Mouse (Mus musculus): ENCODE measurements at regions not wholly inside any gene's neighbourhood (a gene's known extent, or its start where the extent isn't known, plus 50 kb on each side); places are given as distances from the start of the nearest gene placed in this dataset.
A peak's percentile ranks its signal among the peaks of the same experiment; 100 is the strongest.

DNA sequence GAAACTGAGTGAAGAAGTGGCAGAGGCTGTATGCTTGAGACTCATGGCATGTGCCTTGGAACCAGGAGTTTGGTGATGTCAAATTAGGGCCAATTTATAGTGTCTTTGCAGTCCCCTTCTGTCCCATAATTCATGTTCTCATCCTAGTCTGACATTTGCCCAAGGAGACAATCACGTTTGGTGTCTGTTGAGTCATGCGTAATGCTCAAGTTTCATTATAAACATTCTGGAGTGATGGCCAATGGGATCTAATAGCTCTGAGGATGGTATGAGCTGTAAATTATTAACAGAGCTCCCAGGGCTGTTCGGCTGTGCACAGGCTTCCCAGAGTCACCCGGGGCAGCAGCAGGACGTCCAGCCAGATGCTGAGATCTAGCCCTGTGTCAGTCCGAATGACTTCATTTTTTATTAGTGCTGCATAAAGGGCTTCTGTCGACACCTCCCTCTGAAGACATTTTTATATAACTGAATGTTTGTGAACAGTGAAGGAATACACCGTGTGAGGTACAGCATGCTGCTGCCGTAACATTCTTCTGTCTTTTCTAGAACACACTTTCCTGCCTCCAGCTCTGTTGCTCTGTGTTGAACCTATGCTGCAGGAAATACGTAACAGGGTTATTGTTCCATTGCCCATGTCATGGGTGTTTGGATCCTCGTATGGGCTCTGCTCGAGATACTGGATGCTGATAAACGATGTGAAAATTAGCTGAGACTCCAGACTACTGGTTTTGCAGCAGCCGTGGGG, 268.2 kb downstream of the Fam173b start:
- Histone ChIP-seq H3K9me3 (ENCODE audit: control insufficient read depth, low read length) (no peaks in the 10 kb centered on the region), H3K4me1 (ENCODE audit: control insufficient read depth, insufficient read depth, low read length) (no peaks in the 10 kb centered on the region), H3K27ac (replicated peaks; ENCODE audit: low read depth, low read length) (no peak overlapping the region), H3K9ac (replicated peaks; ENCODE audit: low read length) (no peak overlapping the region), H3K4me2 (ENCODE audit: low read length) (no peak overlapping the region), H3K27me3 (ENCODE audit: control insufficient read depth, insufficient read depth, low read length) (no peaks in the 10 kb centered on the region), H3K4me3 (replicated peaks; ENCODE audit: low read depth, low read length) (no peak overlapping the region), H3K36me3 (ENCODE audit: control insufficient read depth, insufficient read depth, low read length) (no peaks in the 10 kb centered on the region)
- ATAC-seq (ENCODE audit: low FRiP score, low TSS enrichment) (no peak), DNase-seq (no peak)
- WGBS, result 82% methylated on average over 14 of the region's 14 CpGs

GRCm38 (mm10) chr15:31875436-31875835, 273.8 kb downstream of the Fam173b start:
- Histone ChIP-seq H3K4me1 (ENCODE audit: control insufficient read depth, insufficient read depth, low read length) (no peaks in the 10 kb centered on the region), H3K4me2 (ENCODE audit: low read length) (no peak overlapping the region), H3K36me3 (ENCODE audit: control insufficient read depth, insufficient read depth, low read length) (no peaks in the 10 kb centered on the region), H3K27me3 (ENCODE audit: control insufficient read depth, insufficient read depth, low read length) (no peaks in the 10 kb centered on the region), H3K9ac (replicated peaks; ENCODE audit: low read length) (no peak overlapping the region), H3K27ac (replicated peaks; ENCODE audit: low read depth, low read length) (no peak overlapping the region), H3K4me3 (replicated peaks; ENCODE audit: low read depth, low read length) (no peak overlapping the region), H3K9me3 (ENCODE audit: control insufficient read depth, low read length) (no peaks in the 10 kb centered on the region)
- WGBS, result 87% methylated on average over 2 of the region's 2 CpGs
- DNase-seq (no peak), ATAC-seq (ENCODE audit: low FRiP score, low TSS enrichment) (no peak)

GRCm38 (mm10) chr15:31880479-31880878, 278.8 kb downstream of the Fam173b start:
- 94% methylated on average over 9 of the region's 9 CpGs for WGBS

DNA sequence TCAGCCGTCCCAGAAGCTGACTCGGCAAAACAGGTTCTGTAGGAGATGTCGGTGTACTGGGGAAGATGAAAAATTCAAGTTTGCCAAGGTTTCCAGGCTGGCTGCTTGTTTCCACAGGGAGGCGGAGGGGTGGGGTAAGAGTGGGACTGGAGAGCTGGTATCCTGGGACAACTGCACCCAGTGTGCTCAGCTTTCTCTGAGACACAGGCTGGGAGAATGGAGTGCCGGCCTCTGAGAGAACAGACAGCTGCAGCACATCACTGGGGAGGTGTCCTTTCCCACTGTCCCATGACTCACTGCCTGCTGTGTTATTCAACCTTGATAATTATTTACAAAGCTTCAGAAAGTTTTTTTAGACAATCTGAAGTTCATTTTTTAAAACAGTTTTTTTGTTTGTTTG, 280.7 kb downstream of the Fam173b start:
- WGBS, result 70% methylated on average over 5 of the region's 5 CpGs
- no peak overlapping the region for H3K4me3 ChIP-seq (replicated peaks; ENCODE audit: low read depth, low read length)
- H3K36me3 ChIP-seq (ENCODE audit: control insufficient read depth, insufficient read depth, low read length), result no peaks in the 10 kb centered on the region
- no peaks in the 10 kb centered on the region for H3K9me3 ChIP-seq (ENCODE audit: control insufficient read depth, low read length)
- H3K27ac ChIP-seq (replicated peaks; ENCODE audit: low read depth, low read length), result no peak overlapping the region
- no peak for DNase-seq
- H3K27me3 ChIP-seq (ENCODE audit: control insufficient read depth, insufficient read depth, low read length), result no peaks in the 10 kb centered on the region
- no peaks in the 10 kb centered on the region for H3K4me1 ChIP-seq (ENCODE audit: control insufficient read depth, insufficient read depth, low read length)
- no peak overlapping the region for H3K9ac ChIP-seq (replicated peaks; ENCODE audit: low read length)
- no peak for ATAC-seq (ENCODE audit: low FRiP score, low TSS enrichment)
- no peak overlapping the region for H3K4me2 ChIP-seq (ENCODE audit: low read length)

More at GRCm38 (mm10) chr15:31880479-31880878, 278.8 kb downstream of the Fam173b start:
- no peaks in the 10 kb centered on the region for H3K4me1 ChIP-seq (ENCODE audit: control insufficient read depth, insufficient read depth, low read length)
- H3K36me3 ChIP-seq (ENCODE audit: control insufficient read depth, insufficient read depth, low read length), result no peaks in the 10 kb centered on the region
- no peaks in the 10 kb centered on the region for H3K27me3 ChIP-seq (ENCODE audit: control insufficient read depth, insufficient read depth, low read length)
- no peaks in the 10 kb centered on the region for H3K9me3 ChIP-seq (ENCODE audit: control insufficient read depth, low read length)
- no peak overlapping the region for H3K4me2 ChIP-seq (ENCODE audit: low read length)
- no peak overlapping the region for H3K9ac ChIP-seq (replicated peaks; ENCODE audit: low read length)
- DNase-seq, result no peak
- H3K4me3 ChIP-seq (replicated peaks; ENCODE audit: low read depth, low read length), result no peak overlapping the region
- no peak for ATAC-seq (ENCODE audit: low FRiP score, low TSS enrichment)
- H3K27ac ChIP-seq (replicated peaks; ENCODE audit: low read depth, low read length), result no peak overlapping the region

- WGBS, result 87% methylated on average over 9 of the region's 9 CpGs
Measured at GRCm38 (mm10) chr15:31883516-31883915, 281.9 kb downstream of the Fam173b start.

DNA sequence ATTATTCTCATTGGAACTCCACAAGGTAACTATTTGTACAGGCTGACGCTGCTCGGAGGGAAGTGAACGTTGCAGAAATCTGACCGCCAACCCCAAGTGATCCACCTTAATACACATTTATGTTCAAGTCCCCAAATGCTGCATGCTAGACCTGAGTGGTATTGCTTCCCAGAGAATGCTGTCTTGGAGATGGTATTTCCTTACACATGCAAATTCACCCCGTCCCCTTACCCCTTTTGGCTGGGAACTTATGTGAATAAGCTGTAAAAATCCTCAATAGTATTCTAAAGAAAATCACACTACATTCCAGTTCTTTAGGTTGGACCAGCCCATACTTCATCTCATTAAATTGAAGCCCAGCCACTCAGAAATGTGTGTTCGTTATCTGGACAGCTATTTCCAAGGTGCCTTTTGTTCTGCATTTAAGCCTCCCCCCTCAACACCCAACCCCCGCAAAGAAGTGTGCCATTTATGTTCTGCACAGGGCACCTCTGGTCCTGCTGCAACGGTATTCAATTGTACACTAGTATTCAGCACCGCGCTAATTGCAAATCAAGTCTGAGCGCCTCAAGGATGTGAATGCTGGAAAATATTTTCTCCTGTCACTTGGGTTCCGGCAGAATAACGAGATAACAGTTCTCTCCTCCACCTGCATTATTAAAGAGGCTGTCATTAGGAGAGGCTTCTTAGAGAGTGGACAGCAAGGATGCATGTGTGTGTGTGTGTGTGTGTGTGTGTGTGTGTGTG, 278.0 kb upstream of the Tas2r119 start:
- Histone ChIP-seq H3K36me3 (ENCODE audit: control insufficient read depth, insufficient read depth, low read length) (no peaks in the 10 kb centered on the region), H3K27me3 (ENCODE audit: control insufficient read depth, insufficient read depth, low read length) (no peaks in the 10 kb centered on the region), H3K4me3 (replicated peaks; ENCODE audit: low read depth, low read length) (no peak overlapping the region), H3K4me1 (ENCODE audit: control insufficient read depth, insufficient read depth, low read length) (no peaks in the 10 kb centered on the region), H3K9me3 (ENCODE audit: control insufficient read depth, low read length) (no peaks in the 10 kb centered on the region), H3K27ac (replicated peaks; ENCODE audit: low read depth, low read length) (no peak overlapping the region), H3K4me2 (ENCODE audit: low read length) (no peak overlapping the region), H3K9ac (replicated peaks; ENCODE audit: low read length) (no peak overlapping the region)
- WGBS, result 50% methylated on average over 13 of the region's 13 CpGs
- ATAC-seq (ENCODE audit: low FRiP score, low TSS enrichment), result peak; percentile 28; the same call in 1 of the 2 replicates
- peak; percentile 51 for DNase-seq

More at GRCm38 (mm10) chr15:31883516-31883915, 281.9 kb downstream of the Fam173b start:
- Histone ChIP-seq H3K4me1 (ENCODE audit: control insufficient read depth, insufficient read depth, low read length) (no peaks in the 10 kb centered on the region), H3K4me3 (replicated peaks; ENCODE audit: low read depth, low read length) (no peak overlapping the region), H3K27me3 (ENCODE audit: control insufficient read depth, insufficient read depth, low read length) (no peaks in the 10 kb centered on the region), H3K4me2 (ENCODE audit: low read length) (no peak overlapping the region), H3K9me3 (ENCODE audit: control insufficient read depth, low read length) (no peaks in the 10 kb centered on the region), H3K36me3 (ENCODE audit: control insufficient read depth, insufficient read depth, low read length) (no peaks in the 10 kb centered on the region), H3K9ac (replicated peaks; ENCODE audit: low read length) (no peak overlapping the region), H3K27ac (replicated peaks; ENCODE audit: low read depth, low read length) (no peak overlapping the region)
- ATAC-seq (ENCODE audit: low FRiP score, low TSS enrichment) (no peak), DNase-seq (no peak)

GRCm38 (mm10) chr15:31900325-31900724, 276.8 kb upstream of the Tas2r119 start:
- DNase-seq (no peak), ATAC-seq (ENCODE audit: low FRiP score, low TSS enrichment) (no peak)
- WGBS, result 74% methylated on average over 4 of the region's 4 CpGs
- Histone ChIP-seq H3K9ac (replicated peaks; ENCODE audit: low read length) (no peak overlapping the region), H3K4me3 (replicated peaks; ENCODE audit: low read depth, low read length) (no peak overlapping the region), H3K4me2 (ENCODE audit: low read length) (no peak overlapping the region), H3K27me3 (ENCODE audit: control insufficient read depth, insufficient read depth, low read length) (no peaks in the 10 kb centered on the region), H3K4me1 (ENCODE audit: control insufficient read depth, insufficient read depth, low read length) (no peaks in the 10 kb centered on the region), H3K9me3 (ENCODE audit: control insufficient read depth, low read length) (no peaks in the 10 kb centered on the region), H3K36me3 (ENCODE audit: control insufficient read depth, insufficient read depth, low read length) (no peaks in the 10 kb centered on the region), H3K27ac (replicated peaks; ENCODE audit: low read depth, low read length) (no peak overlapping the region)

DNA sequence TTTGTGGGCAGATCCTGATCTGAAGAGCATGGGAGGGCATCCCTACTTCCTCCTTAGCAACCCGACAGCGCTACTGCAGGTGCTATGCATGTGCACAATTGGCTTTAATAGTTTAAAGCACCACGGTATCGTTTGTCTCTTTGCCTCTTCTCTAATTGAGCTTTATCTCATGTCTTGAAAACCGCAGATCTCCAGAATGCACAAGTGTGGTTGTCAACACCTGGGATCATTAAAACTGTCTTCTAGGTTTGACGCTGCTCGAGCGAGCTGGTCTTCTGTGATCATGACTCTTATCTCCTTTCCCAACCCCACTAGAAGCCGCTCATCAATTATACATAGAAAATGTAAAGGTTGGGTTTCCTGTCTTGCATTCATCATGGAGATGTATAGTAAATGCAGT, 268.7 kb upstream of the Tas2r119 start:
- DNase-seq, result no peak
- WGBS, result 85% methylated on average over 9 of the region's 9 CpGs

DNA sequence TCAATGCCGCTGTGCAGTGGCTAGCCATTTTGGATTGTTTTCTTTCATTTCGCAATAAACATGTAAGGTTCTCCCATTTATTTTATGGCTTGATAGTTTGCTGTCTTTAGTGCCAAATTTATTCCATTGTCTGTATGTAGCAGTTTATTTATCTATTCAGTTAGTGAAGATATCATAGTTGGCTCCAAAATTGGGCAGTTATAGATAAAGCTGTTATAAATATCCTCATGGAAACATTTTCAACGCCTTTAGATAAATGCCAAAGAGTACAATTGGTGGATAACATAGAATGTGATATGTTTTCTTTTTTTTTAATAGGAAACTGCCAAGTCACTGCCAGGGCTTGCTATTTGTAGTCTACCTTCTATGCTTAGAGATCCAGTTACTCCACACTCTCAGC, 265.1 kb upstream of the Tas2r119 start:
- no peaks in the 10 kb centered on the region for H3K4me1 ChIP-seq (ENCODE audit: control insufficient read depth, insufficient read depth, low read length)
- ATAC-seq (ENCODE audit: low FRiP score, low TSS enrichment) (no peak), DNase-seq (no peak)
- H3K27me3 ChIP-seq (ENCODE audit: control insufficient read depth, insufficient read depth, low read length), result no peaks in the 10 kb centered on the region
- no peak overlapping the region for H3K4me3 ChIP-seq (replicated peaks; ENCODE audit: low read depth, low read length)
- H3K4me2 ChIP-seq (ENCODE audit: low read length), result no peak overlapping the region
- 95% methylated on average over 3 of the region's 3 CpGs for WGBS
- H3K36me3 ChIP-seq (ENCODE audit: control insufficient read depth, insufficient read depth, low read length), result no peaks in the 10 kb centered on the region
- H3K27ac ChIP-seq (replicated peaks; ENCODE audit: low read depth, low read length), result no peak overlapping the region
- H3K9ac ChIP-seq (replicated peaks; ENCODE audit: low read length), result no peak overlapping the region
- H3K9me3 ChIP-seq (ENCODE audit: control insufficient read depth, low read length), result no peaks in the 10 kb centered on the region

More for the DNA sequence above, 268.7 kb upstream of the Tas2r119 start:
- ATAC-seq (ENCODE audit: low FRiP score, low TSS enrichment), result no peak
- Histone ChIP-seq H3K36me3 (ENCODE audit: control insufficient read depth, insufficient read depth, low read length) (no peaks in the 10 kb centered on the region), H3K4me1 (ENCODE audit: control insufficient read depth, insufficient read depth, low read length) (no peaks in the 10 kb centered on the region), H3K27me3 (ENCODE audit: control insufficient read depth, insufficient read depth, low read length) (no peaks in the 10 kb centered on the region), H3K9me3 (ENCODE audit: control insufficient read depth, low read length) (no peaks in the 10 kb centered on the region), H3K27ac (replicated peaks; ENCODE audit: low read depth, low read length) (no peak overlapping the region), H3K9ac (replicated peaks; ENCODE audit: low read length) (no peak overlapping the region), H3K4me3 (replicated peaks; ENCODE audit: low read depth, low read length) (no peak overlapping the region), H3K4me2 (ENCODE audit: low read length) (no peak overlapping the region)
